Mouse (Mus musculus) liver, embryonic 14.5 days (tissue): ENCODE results near the gene Bcl2l13.

Source experiments
- CTCF ChIP-seq: IDR thresholded peaks from 2 replicates; pipeline ENCODE4 v1.5.1; 2016; ENCODE audit warnings: antibody characterized with exemption, low read depth, control low read depth
- EP300 ChIP-seq: IDR thresholded peaks from 2 replicates; pipeline ENCODE4 v1.6.1; 2016; ENCODE audit warnings: antibody characterized with exemption, low read depth

DNA sequence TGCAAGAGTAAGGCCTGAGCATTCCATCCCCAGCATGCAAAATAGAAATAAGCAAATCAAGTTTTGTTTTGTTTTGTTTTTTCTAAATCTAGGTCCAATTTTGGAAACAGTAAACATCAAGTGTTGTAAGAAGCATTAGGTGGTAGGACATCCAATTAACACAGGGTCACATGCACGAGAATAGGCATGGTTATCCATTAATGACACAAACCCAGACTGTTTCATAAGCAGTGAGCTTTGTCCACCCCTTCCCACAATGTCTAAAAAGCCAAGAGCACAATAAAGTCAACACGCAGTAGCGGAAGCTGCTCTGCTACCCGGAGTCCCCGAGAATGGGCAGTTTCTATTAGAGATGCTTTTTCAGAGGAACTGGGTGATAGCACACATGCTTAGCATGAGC, 69.1 kb downstream of the Bcl2l13 start:
- no peak for TF ChIP-seq CTCF
- TF ChIP-seq EP300: no peak
